Mouse (Mus musculus): ENCODE results near the gene Olfr788. TPM values are rescaled to one million over a fixed set of nuclear protein-coding genes. Genes with fewer than 3 reads are reported as not detected.

Olfr788 gene
- polyA plus RNA-seq, 1 experiment from 2014 or later = not detected

DNA sequence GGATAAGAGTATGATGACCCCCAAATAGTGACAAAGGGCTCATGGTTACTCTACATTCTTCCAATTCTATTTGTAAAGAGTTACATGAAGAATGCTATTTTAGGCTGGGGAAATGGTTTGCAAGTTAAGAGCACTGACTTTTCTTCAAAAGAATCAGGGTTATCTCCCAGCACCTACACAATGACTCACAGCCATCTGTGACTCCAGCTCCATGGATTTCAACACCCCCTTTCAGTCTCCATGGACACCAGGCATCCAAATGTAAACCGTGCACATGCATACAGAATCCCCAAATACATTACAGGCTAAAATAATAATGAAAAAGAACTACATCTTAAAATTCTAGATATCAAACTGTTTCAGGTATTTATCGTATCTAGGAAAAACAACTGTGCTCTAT is 19.3 kb downstream of the Olfr788 start:
- TF ChIP-seq CTCF (IDR thresholded peaks at IDR 0.05; ENCODE audit: low read depth) (no peak), EP300 (optimal IDR thresholded peaks at IDR 0.05) (no peak)
- H3K4me3 ChIP-seq (ENCODE audit: low read depth, low read length) = no peak overlapping the region
- no peak overlapping the region for H3K9ac ChIP-seq (ENCODE audit: low read length)
- no peaks in the 10 kb centered on the region for H3K27me3 ChIP-seq (ENCODE audit: control insufficient read depth, insufficient read depth, low read length)
- no peak for DNase-seq (ENCODE audit: low spot score)
- ATAC-seq (ENCODE audit: low FRiP score, low TSS enrichment) = no peak
- H3K9me3 ChIP-seq (ENCODE audit: control insufficient read depth, low read length) = no peaks in the 10 kb centered on the region
- H3K4me1 ChIP-seq (replicated peaks; ENCODE audit: control insufficient read depth, insufficient read depth) = no peaks in the 10 kb centered on the region
- no peaks in the 10 kb centered on the region for H3K36me3 ChIP-seq (ENCODE audit: control insufficient read depth, insufficient read depth, low read length)
- H3K4me2 ChIP-seq (replicated peaks; ENCODE audit: low read depth) = no peak overlapping the region
- H3K27ac ChIP-seq (replicated peaks) = no peak overlapping the region
- 73% methylated on average over 2 of the region's 2 CpGs for WGBS

DNA sequence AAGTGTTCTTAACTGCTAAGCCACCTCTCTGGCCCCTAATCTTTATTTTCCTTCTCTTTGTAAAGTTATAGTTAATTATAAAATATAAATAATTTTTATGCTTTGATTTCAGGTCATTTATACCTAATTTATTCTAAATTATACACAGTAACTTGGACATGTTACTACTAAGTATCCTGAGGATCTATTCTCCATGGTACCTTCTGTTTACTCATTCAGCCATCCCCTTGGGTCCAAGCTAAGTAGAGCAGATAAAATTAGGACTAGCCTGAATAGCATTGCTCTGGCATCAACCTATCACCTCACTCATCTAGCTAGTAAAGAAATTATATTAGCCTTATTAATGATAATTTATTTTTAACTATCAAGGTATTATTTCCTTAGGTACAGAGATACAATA is 27.4 kb downstream of the Olfr788 start, which contains the start of gene Olfr790:
Olfr790 (plus strand) TSS at position 301 of the 400 bp plus-strand sequence.
- ATAC-seq (ENCODE audit: low FRiP score, low TSS enrichment) = no peak
- no peak for DNase-seq (ENCODE audit: low spot score)

DNA sequence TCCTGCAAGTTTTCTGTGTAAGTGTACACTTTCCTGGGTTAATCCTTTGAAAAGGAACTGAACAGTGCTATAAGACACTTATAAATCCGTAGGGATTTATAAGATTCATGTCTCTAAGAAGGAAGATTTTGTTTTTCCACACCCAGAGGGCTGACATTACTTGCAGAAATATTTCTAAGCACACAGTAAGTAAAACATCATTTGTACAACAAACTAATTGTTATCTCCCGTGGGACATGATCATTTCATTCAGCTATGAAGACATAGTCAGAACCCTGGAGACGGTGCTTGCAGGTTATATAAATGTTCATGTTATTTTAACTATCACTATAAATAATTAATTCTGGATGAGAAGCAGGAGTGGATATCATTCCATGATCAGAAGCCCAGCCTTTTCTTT is 50.7 kb downstream of the Olfr788 start, which contains the start of gene Olfr791:
Olfr791 (plus strand) TSS at position 301 of the 400 bp plus-strand sequence.
- no peak within 1 kb of the TSS for H3K4me3 ChIP-seq (ENCODE audit: low read depth, low read length)
- H3K9me3 ChIP-seq (ENCODE audit: control insufficient read depth, low read length) = no peaks in the 10 kb centered on the region
- H3K27ac ChIP-seq (replicated peaks) = no peak within 1 kb of the TSS
- no peak for DNase-seq (ENCODE audit: low spot score)
- ATAC-seq (ENCODE audit: low FRiP score, low TSS enrichment) = no peak
- no peaks in the 10 kb centered on the region for H3K4me1 ChIP-seq (replicated peaks; ENCODE audit: control insufficient read depth, insufficient read depth)
- no peak within 1 kb of the TSS for H3K9ac ChIP-seq (ENCODE audit: low read length)
- TF ChIP-seq CTCF (IDR thresholded peaks at IDR 0.05; ENCODE audit: low read depth) (no peak), EP300 (optimal IDR thresholded peaks at IDR 0.05) (no peak)
- H3K36me3 ChIP-seq (ENCODE audit: control insufficient read depth, insufficient read depth, low read length) = no peaks in the 10 kb centered on the region
- H3K4me2 ChIP-seq (replicated peaks; ENCODE audit: low read depth) = no peak within 1 kb of the TSS
- H3K27me3 ChIP-seq (ENCODE audit: control insufficient read depth, insufficient read depth, low read length) = no peaks in the 10 kb centered on the region
- WGBS = 61% methylated on average over 3 of the region's 3 CpGs

More for the DNA sequence above, 27.4 kb downstream of the Olfr788 start, which contains the start of gene Olfr790:
- H3K4me3 ChIP-seq (ENCODE audit: low read depth, low read length) = no peak within 1 kb of the TSS
- H3K4me1 ChIP-seq (replicated peaks; ENCODE audit: control insufficient read depth, insufficient read depth) = no peaks in the 10 kb centered on the region
- no peaks in the 10 kb centered on the region for H3K36me3 ChIP-seq (ENCODE audit: control insufficient read depth, insufficient read depth, low read length)
- no peak within 1 kb of the TSS for H3K4me2 ChIP-seq (replicated peaks; ENCODE audit: low read depth)
- no peaks in the 10 kb centered on the region for H3K27me3 ChIP-seq (ENCODE audit: control insufficient read depth, insufficient read depth, low read length)
- no peak within 1 kb of the TSS for H3K27ac ChIP-seq (replicated peaks)
- no peak within 1 kb of the TSS for H3K9ac ChIP-seq (ENCODE audit: low read length)
- TF ChIP-seq EP300 (optimal IDR thresholded peaks at IDR 0.05) = no peak
- no peak for TF ChIP-seq CTCF (IDR thresholded peaks at IDR 0.05; ENCODE audit: low read depth)
- no peaks in the 10 kb centered on the region for H3K9me3 ChIP-seq (ENCODE audit: control insufficient read depth, low read length)

Other genes starting within 250 kb of the Olfr788 start
- gene Olfr774, start 234.8 kb upstream of the Olfr788 start, polyA plus RNA-seq (2015; fragmentation: Nextera tagmentation; extraction: Ambion mirVana) = not detected in 2 replicates
- not detected in 2 replicates for gene Olfr775, start 222.6 kb upstream of the Olfr788 start, polyA plus RNA-seq (2015; fragmentation: Nextera tagmentation; extraction: Ambion mirVana)
- not detected in 2 replicates for gene Olfr776, start 211.9 kb upstream of the Olfr788 start, polyA plus RNA-seq (2015; fragmentation: Nextera tagmentation; extraction: Ambion mirVana)
- not detected in 2 replicates for gene Olfr777, start 199.5 kb upstream of the Olfr788 start, polyA plus RNA-seq (2015; fragmentation: Nextera tagmentation; extraction: Ambion mirVana)
- gene Olfr780, start 152.9 kb upstream of the Olfr788 start, polyA plus RNA-seq (2015; fragmentation: Nextera tagmentation; extraction: Ambion mirVana) = not detected in 2 replicates
- not detected in 2 replicates for gene Olfr781, start 142.1 kb upstream of the Olfr788 start, polyA plus RNA-seq (2015; fragmentation: Nextera tagmentation; extraction: Ambion mirVana)
- gene Olfr782, start 122.1 kb upstream of the Olfr788 start, polyA plus RNA-seq (2015; fragmentation: Nextera tagmentation; extraction: Ambion mirVana) = not detected in 2 replicates
- 0.04 TPM in 1 of 2 replicates, not detected in the other for gene Olfr784, start 86.9 kb upstream of the Olfr788 start, polyA plus RNA-seq (2015; fragmentation: Nextera tagmentation; extraction: Ambion mirVana)
- not detected in 2 replicates for gene Olfr785, start 65.6 kb upstream of the Olfr788 start, polyA plus RNA-seq (2015; fragmentation: Nextera tagmentation; extraction: Ambion mirVana)
- gene Olfr786, start 43.7 kb upstream of the Olfr788 start, polyA plus RNA-seq (2015; fragmentation: Nextera tagmentation; extraction: Ambion mirVana) = 0.06 TPM in 1 of 2 replicates, not detected in the other
- gene Olfr787, start 9.1 kb upstream of the Olfr788 start, polyA plus RNA-seq (2015; fragmentation: Nextera tagmentation; extraction: Ambion mirVana) = not detected in 2 replicates
- gene Olfr789, start 13.8 kb downstream of the Olfr788 start, polyA plus RNA-seq (2015; fragmentation: Nextera tagmentation; extraction: Ambion mirVana) = not detected in 2 replicates
- gene Olfr790, start 27.5 kb downstream of the Olfr788 start, polyA plus RNA-seq (2015; fragmentation: Nextera tagmentation; extraction: Ambion mirVana) = not detected in 2 replicates
- gene Olfr791, start 50.8 kb downstream of the Olfr788 start, polyA plus RNA-seq (2015; fragmentation: Nextera tagmentation; extraction: Ambion mirVana) = not detected in 2 replicates
- gene Olfr792, start 68.2 kb downstream of the Olfr788 start, polyA plus RNA-seq (2015; fragmentation: Nextera tagmentation; extraction: Ambion mirVana) = not detected in 2 replicates
- gene Olfr794, start 96.7 kb downstream of the Olfr788 start, polyA plus RNA-seq (2015; fragmentation: Nextera tagmentation; extraction: Ambion mirVana) = not detected in 2 replicates
- not detected in 2 replicates for gene Olfr796, start 141.6 kb downstream of the Olfr788 start, polyA plus RNA-seq (2015; fragmentation: Nextera tagmentation; extraction: Ambion mirVana)
- not detected in 2 replicates for gene Olfr798, start 156.9 kb downstream of the Olfr788 start, polyA plus RNA-seq (2015; fragmentation: Nextera tagmentation; extraction: Ambion mirVana)
- not detected in 2 replicates for gene Olfr799, start 166.5 kb downstream of the Olfr788 start, polyA plus RNA-seq (2015; fragmentation: Nextera tagmentation; extraction: Ambion mirVana)
- not detected in 2 replicates for gene Olfr800, start 186.7 kb downstream of the Olfr788 start, polyA plus RNA-seq (2015; fragmentation: Nextera tagmentation; extraction: Ambion mirVana)
- gene Olfr801, start 202.9 kb downstream of the Olfr788 start, polyA plus RNA-seq (2015; fragmentation: Nextera tagmentation; extraction: Ambion mirVana) = 0.02 TPM in 1 of 2 replicates, not detected in the other
- gene Olfr802, start 217.2 kb downstream of the Olfr788 start, polyA plus RNA-seq (2015; fragmentation: Nextera tagmentation; extraction: Ambion mirVana) = 0.06 TPM in 1 of 2 replicates, not detected in the other
- not detected in 2 replicates for gene Olfr803, start 223.3 kb downstream of the Olfr788 start, polyA plus RNA-seq (2015; fragmentation: Nextera tagmentation; extraction: Ambion mirVana)
- gene Olfr804, start 232.2 kb downstream of the Olfr788 start, polyA plus RNA-seq (2015; fragmentation: Nextera tagmentation; extraction: Ambion mirVana) = not detected in 2 replicates

Measured in stomach, postnatal 0 days (tissue).